Mouse (Mus musculus) midbrain, embryonic 16.5 days (tissue): ENCODE measurements around the gene Rhox4e. TPM values are rescaled to one million over a fixed set of nuclear protein-coding genes. Genes with fewer than 3 reads are reported as not detected.
"Not testable (repeated sequence)": the region's sequence is repeated elsewhere in the genome, so short reads cannot be mapped to it uniquely, and the experiment has no call there.

Experiments used
- ATAC-seq: fragments of 200-750 bp; cut with Nextera tagmentation; 2 replicates; pipeline ENCODE4 v1.8.0; 2017; ENCODE audit warnings: moderate TSS enrichment
- H3K27ac ChIP-seq: fragments of 300-500 bp; sonication (generic); 2 replicates; pipeline ENCODE4 v1.5.1; 2014; ENCODE audit warnings: mild to moderate bottlenecking, low read length, mixed read lengths
- H3K27me3 ChIP-seq: fragments of 300-500 bp; sonication (generic); 2 replicates; pipeline ENCODE4 v1.6.1; 2014; ENCODE audit warnings: low read depth, low read length, mixed read lengths; ENCODE audit not compliant: control insufficient read depth, insufficient read depth
- H3K36me3 ChIP-seq: fragments of 300-500 bp; sonication (generic); 2 replicates; pipeline ENCODE4 v1.6.1; 2014; ENCODE audit warnings: mild to moderate bottlenecking, low read length, moderate library complexity, mixed read lengths; ENCODE audit not compliant: control insufficient read depth, insufficient read depth
- H3K4me1 ChIP-seq: fragments of 300-500 bp; sonication (generic); 2 replicates; pipeline ENCODE4 v1.6.1; 2014; ENCODE audit warnings: mild to moderate bottlenecking, low read length, mixed read lengths; ENCODE audit not compliant: control insufficient read depth, insufficient read depth
- H3K4me2 ChIP-seq: fragments of 300-500 bp; sonication (generic); 2 replicates; pipeline ENCODE4 v1.6.1; 2014; ENCODE audit warnings: mild to moderate bottlenecking, low read length, mixed read lengths
- H3K4me3 ChIP-seq: fragments of 300-500 bp; sonication (generic); 2 replicates; pipeline ENCODE4 v1.5.1; 2014; ENCODE audit warnings: low read depth, mild to moderate bottlenecking, low read length, moderate library complexity, mixed read lengths
- H3K9ac ChIP-seq: fragments of 300-500 bp; sonication (generic); 2 replicates; pipeline ENCODE4 v1.6.1; 2014; ENCODE audit warnings: low read depth, low read length, mixed read lengths
- H3K9me3 ChIP-seq: fragments of 300-500 bp; sonication (generic); replicated peaks from 2 replicates; pipeline ENCODE4 v1.6.1; 2014; ENCODE audit warnings: mild to moderate bottlenecking, low read length, mixed read lengths; ENCODE audit not compliant: control insufficient read depth, poor library complexity, severe bottlenecking
- WGBS: fragments of 180-500 bp; shearing (Covaris S2); extraction: QIAGEN DNeasy Blood & Tissue Kit; methylation state at CpG from one replicate; pipeline ENCODE4 v1.1.7; 2014; 5-methylcytosine and 5-hydroxymethylcytosine counted together
- polyA plus RNA-seq: library from polyadenylated mRNA; unstranded; fragments of >200 nt; fragmentation: Nextera tagmentation; extraction: Ambion mirVana; gene quantifications from 2 replicates; pipeline ENCODE4 v1.2.1, GENCODE M21; 2015

Rhox4e gene
- not detected in 2 replicates for polyA plus RNA-seq

DNA sequence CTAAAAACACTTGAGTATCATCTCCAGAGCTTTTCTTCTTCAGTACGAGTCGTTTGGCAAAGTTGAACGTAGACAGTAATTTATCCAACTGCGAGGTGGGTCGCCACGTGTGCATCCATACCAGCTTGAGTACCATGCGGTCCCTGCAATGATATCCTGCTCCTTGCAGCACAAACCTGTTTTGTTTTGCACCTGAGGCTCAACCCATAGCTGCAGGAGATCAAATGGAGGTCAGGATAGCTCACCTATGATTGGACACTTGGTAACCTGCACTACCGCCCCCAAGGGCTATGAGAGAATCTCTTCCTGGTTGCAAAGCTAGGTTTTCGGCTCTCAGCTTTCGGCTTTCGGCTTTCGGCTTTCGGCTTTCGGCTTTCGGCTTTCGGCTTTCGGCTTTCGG, at the start of gene Rhox4e:
Gene Rhox4e (plus strand): TSS at position 301 of the 400 bp plus-strand sequence.
- H3K4me3 ChIP-seq, H3K27ac ChIP-seq, H3K4me2 ChIP-seq, ATAC-seq, H3K9me3 ChIP-seq, H3K9ac ChIP-seq, H3K27me3 ChIP-seq, H3K4me1 ChIP-seq, H3K36me3 ChIP-seq: not testable (repeated sequence)
- WGBS, result 95% methylated on average over 10 of the region's 18 CpGs

DNA sequence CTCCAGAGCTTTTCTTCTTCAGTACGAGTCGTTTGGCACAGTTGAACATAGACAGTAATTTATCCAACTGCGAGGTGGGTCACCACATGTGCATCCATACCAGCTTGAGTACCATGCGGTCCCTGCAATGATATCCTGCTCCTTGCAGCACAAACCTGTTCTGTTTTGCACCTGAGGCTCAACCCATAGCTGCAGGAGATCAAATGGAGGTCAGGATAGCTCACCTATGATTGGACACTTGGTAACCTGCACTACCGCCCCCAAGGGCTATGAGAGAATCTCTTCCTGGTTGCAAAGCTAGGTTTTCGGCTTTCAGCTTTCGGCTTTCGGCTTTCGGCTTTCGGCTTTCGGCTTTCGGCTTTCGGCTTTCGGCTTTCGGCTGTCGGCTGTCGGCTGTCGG, 43.2 kb upstream of the Rhox4e start, which contains the start of gene Rhox4d:
Gene Rhox4d (plus strand): TSS at position 301 of the 400 bp plus-strand sequence.
- H3K27me3 ChIP-seq, ATAC-seq, H3K9me3 ChIP-seq, H3K36me3 ChIP-seq, H3K4me2 ChIP-seq, H3K27ac ChIP-seq, H3K4me1 ChIP-seq, H3K9ac ChIP-seq, H3K4me3 ChIP-seq: not testable (repeated sequence)
- WGBS, result 94% methylated on average over 14 of the region's 18 CpGs

DNA sequence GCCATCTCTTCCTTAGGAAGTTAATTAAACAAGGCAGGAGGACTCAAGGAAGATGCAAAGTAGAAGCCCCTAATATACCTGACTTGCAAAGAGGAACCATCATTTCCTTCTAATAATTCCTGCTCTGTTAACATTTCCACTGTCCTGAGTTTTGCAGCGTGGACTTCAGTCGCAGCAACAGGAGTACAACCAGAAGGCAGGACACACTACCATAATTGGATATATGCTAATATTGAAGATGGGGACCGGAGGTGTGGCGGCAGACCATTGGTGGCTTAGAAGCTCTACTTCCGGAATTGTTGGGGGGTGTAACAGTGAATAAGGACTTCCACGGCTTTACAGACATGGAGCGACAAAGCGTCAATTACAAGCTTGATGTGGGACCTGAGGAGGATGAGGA, 27.1 kb upstream of the Rhox4e start, which contains the start of gene Rhox2e:
Gene Rhox2e (plus strand): TSS at position 301 of the 400 bp plus-strand sequence.
- not testable (repeated sequence) for H3K4me2 ChIP-seq

DNA sequence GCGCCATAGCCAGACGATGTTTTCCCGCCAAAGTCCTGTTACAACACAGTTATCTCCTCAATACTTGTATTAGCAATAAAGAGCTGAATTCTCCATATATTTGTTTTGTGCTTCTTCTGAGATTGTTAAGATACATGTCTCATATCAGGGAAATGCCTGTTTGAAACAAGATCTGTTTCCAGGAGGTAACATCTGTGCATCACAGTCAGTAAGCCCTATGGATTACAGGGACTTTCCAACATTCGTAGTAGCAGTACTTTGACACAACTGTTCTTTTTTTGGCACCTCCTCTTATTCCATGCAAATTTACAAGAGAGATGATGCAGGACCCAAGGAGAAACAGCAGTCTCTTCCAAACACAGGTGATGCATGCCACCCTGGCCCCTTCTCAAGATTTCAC, 15.5 kb upstream of the Rhox4e start, which contains the start of gene Rhox3e:
Gene Rhox3e (plus strand): TSS at position 301 of the 400 bp plus-strand sequence.
- ATAC-seq, H3K4me3 ChIP-seq, H3K36me3 ChIP-seq, H3K4me1 ChIP-seq, H3K4me2 ChIP-seq, H3K27ac ChIP-seq, H3K9me3 ChIP-seq, H3K27me3 ChIP-seq, H3K9ac ChIP-seq: not testable (repeated sequence)
- no CpG with 5 or more reads among the region's 4 CpGs for WGBS

More for the DNA sequence above, 27.1 kb upstream of the Rhox4e start, which contains the start of gene Rhox2e:
- WGBS, result 100% methylated on average over 2 of the region's 8 CpGs
- H3K4me1 ChIP-seq, H3K9me3 ChIP-seq, H3K27ac ChIP-seq, H3K4me3 ChIP-seq, H3K36me3 ChIP-seq, ATAC-seq, H3K27me3 ChIP-seq, H3K9ac ChIP-seq: not testable (repeated sequence)

DNA sequence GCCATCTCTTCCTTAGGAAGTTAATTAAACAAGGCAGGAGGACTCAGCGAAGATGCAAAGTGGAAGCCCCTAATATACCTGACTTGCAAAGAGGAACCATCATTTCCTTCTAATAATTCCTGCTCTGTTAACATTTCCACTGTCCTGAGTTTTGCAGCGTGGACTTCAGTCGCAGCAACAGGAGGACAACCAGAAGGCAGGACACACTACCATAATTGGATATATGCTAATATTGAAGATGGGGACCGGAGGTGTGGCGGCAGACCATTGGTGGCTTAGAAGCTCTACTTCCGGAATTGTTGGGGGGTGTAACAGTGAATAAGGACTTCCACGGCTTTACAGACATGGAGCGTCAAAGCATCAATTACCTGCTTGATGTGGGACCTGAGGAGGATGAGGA, 13.9 kb downstream of the Rhox4e start, which contains the start of gene Rhox2f:
Gene Rhox2f (plus strand): TSS at position 301 of the 400 bp plus-strand sequence.
- not testable (repeated sequence) for H3K9me3 ChIP-seq, H3K4me3 ChIP-seq, H3K4me1 ChIP-seq, H3K27me3 ChIP-seq, H3K27ac ChIP-seq, ATAC-seq, H3K9ac ChIP-seq, H3K4me2 ChIP-seq, H3K36me3 ChIP-seq
- WGBS, result 99% methylated on average over 4 of the region's 8 CpGs

DNA sequence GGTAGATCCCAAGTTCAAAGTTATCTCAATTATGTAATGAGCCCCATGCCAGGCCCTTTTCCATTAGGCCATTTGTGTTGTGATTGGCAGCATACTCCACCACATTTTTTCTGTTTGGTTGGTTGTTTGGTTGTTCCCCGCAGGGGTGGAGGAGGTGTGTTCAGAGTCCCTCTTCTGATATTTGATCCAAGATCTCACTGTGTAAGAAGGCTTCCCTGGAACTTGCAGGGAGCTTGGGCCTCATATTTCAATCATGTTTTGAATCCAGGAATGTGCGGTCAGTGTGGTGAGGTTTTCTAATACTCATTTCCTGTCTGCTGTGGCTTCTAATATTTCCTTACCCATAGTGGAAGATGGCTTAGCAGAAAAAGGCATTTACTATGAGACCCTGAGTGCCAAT, 15.4 kb downstream of the Rhox4e start:
- H3K9me3 ChIP-seq, H3K27ac ChIP-seq, H3K4me1 ChIP-seq, ATAC-seq, H3K36me3 ChIP-seq, H3K27me3 ChIP-seq, H3K9ac ChIP-seq, H3K4me3 ChIP-seq, H3K4me2 ChIP-seq: not testable (repeated sequence)
- WGBS, result 73% methylated on average over 2 of the region's 2 CpGs

DNA sequence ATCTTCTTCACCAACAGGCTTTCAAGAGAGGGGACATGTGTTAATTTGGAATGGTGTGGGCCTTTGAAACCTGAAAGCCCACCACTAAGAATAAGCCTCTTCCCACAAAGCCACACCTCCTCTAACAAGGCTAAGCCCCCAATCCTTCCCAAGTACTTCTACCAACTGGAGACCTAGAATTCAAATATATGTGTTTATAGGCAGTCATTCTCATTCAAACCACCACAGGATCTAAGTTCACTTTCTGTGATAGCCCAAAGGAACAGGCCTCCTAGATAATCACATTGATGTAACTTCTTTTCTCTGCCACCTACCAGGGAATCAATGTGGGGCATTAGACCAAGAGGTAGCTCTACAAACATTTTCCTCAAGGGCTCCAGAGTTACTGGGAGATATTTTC, 23.5 kb downstream of the Rhox4e start, which contains the start of gene Rhox3f:
Gene Rhox3f (plus strand): TSS at position 301 of the 400 bp plus-strand sequence.
- H3K4me2 ChIP-seq, H3K4me1 ChIP-seq, ATAC-seq, H3K4me3 ChIP-seq, H3K9ac ChIP-seq, H3K27ac ChIP-seq, H3K36me3 ChIP-seq, H3K9me3 ChIP-seq, H3K27me3 ChIP-seq: not testable (repeated sequence)

DNA sequence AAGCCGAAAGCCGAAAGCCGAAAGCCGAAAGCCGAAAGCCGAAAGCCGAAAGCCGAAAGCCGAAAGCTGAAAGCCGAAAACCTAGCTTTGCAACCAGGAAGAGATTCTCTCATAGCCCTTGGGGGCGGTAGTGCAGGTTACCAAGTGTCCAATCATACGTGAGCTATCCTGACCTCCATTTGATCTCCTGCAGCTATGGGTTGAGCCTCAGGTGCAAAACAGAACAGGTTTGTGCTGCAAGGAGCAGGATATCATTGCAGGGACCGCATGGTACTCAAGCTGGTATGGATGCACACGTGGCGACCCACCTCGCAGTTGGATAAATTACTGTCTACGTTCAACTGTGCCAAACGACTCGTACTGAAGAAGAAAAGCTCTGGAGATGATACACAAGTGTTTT, 50.4 kb downstream of the Rhox4e start, which contains the start of gene Rhox4f:
Gene Rhox4f (minus strand): TSS at position 101 of the 400 bp plus-strand sequence.
- ATAC-seq, H3K9ac ChIP-seq, H3K4me2 ChIP-seq, H3K4me3 ChIP-seq, H3K9me3 ChIP-seq, H3K4me1 ChIP-seq, H3K27ac ChIP-seq, H3K27me3 ChIP-seq, H3K36me3 ChIP-seq: not testable (repeated sequence)
- WGBS, result 98% methylated on average over 14 of the region's 19 CpGs
